8 mouse cellular contexts compared by ENCODE assay signal in the genomic region with DNA sequence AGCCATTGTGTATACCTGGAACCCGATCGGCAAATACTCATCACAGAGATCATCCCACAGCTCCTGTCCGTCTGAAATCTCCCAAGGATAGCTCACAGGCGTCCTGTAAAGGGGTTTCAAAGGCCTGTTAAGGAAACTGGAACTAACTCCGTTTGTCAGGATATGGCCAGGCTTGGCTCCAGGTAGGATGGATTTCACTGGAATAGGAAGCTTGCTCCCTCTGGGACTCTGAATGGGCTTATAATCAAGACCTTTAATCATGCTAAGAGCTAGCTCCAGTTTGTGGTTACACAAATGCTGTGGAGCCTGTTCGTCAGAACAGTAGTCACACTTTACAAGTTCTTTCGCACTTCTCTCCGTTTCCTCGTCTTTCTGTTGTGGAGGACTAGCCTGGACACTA.
DNase-seq lines count a peak whose midpoint lies in the region; ATAC-seq and TF ChIP-seq lines count a peak whose summit lies in the region.

No protein-coding gene starts in this region.

- intact Hi-C loops in heart, postnatal 10 days (cut with DNase I) = loop anchor here (10.0 kb wide), 1 partner anchor 248 kb away; a partner anchor contains a TSS

- no peak for ATAC-seq in inflammation-experienced regulatory T-cells, adult 6 months

- no peak for TF ChIP-seq POLR2A in brain, embryonic 14.5 days (IDR thresholded peaks at IDR 0.05; ENCODE audit: borderline replicate concordance, extremely low read depth, insufficient read depth, insufficient read length, poor library complexity, severe bottlenecking)

- peak; percentile 38 for DNase-seq in kidney, adult 9 months
- no peak for DNase-seq in kidney, postnatal 10 days
- DNase-seq in brain, embryonic 14.5 days (ENCODE audit: low read depth) = peak; percentile 23
- DNase-seq in heart, postnatal 10 days = peak; percentile 10 to 16
- DNase-seq in mesoderm, embryonic 11.5 days (ENCODE audit: low read depth, low spot score) = peak; percentile 5
- no peak for DNase-seq in right cerebral cortex, postnatal 10 days (ENCODE audit: low spot score in 2 of 2)
- no peak for DNase-seq in left cerebral cortex, adult 8-10 months (ENCODE audit: low spot score in 2 of 2)

- no peak for TF ChIP-seq CTCF in brain, embryonic 14.5 days (IDR thresholded peaks at IDR 0.05; ENCODE audit: borderline replicate concordance, extremely low read depth, insufficient read depth, insufficient read length)

Comparison
In these comparisons a context has a peak if more than half of its experiments do, and no peak if none do; other contexts are left out.
1. DNase-seq: peak in kidney, adult 9 months (single experiment), brain, embryonic 14.5 days (single experiment), heart, postnatal 10 days (2 of 2) and mesoderm, embryonic 11.5 days (single experiment); none in kidney, postnatal 10 days (single experiment), right cerebral cortex, postnatal 10 days (0 of 2) and left cerebral cortex, adult 8-10 months (0 of 2).